Mouse (Mus musculus) embryonic fibroblast, embryonic 13.5 days (primary cell): ENCODE measurements around the gene Gm15517.
"Not testable (repeated sequence)": the region's sequence is repeated elsewhere in the genome, so short reads cannot be mapped to it uniquely, and the experiment has no call there.

Source experiments
- CTCF ChIP-seq: IDR thresholded peaks from 2 replicates; pipeline ENCODE4 v1.5.1; 2011; ENCODE audit warnings: mild to moderate bottlenecking, control low read depth, low read length, moderate library complexity, borderline replicate concordance; ENCODE audit not compliant: insufficient read depth
- POLR2A ChIP-seq: IDR thresholded peaks from 2 replicates; pipeline ENCODE4 v1.6.1; 2011; ENCODE audit warnings: low read depth, mild to moderate bottlenecking, control low read depth, low read length, moderate library complexity

DNA sequence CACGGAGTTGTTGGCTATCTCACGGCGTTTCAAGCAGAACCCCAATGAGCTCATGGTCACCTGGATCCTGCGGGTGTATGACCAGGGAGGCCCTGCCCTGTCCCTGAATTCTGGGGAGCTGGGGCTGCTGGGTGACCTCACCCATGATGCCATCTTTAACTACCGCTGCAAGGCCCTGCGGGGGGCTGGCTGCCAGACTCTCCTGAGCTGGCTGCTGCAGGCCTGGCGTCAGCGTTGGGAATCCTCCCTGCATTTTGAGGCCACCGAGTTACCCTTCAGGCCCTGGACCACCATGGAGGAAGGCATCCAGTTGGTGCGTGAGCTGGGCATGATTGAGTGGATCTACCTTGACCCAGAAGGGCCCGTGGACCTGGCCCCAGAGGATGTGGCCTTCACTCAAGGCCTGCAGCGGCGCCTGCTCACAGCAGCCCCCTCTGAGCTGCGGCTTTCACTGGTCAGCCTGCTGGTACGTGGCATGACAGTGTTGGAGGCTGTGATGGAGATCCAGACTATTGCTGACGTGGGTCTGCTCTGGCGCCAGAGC, 10.4 kb upstream of the Gm15517 start:
- not testable (repeated sequence) for TF ChIP-seq CTCF, POLR2A
